Mouse (Mus musculus): ENCODE results near the gene Mrps27. TPM values are rescaled to one million over a fixed set of nuclear protein-coding genes. Genes with fewer than 3 reads are reported as not detected.

The Mrps27 gene
- total RNA-seq, 2 experiments from 2014 or later, result 26.2 to 27.2 TPM

DNA sequence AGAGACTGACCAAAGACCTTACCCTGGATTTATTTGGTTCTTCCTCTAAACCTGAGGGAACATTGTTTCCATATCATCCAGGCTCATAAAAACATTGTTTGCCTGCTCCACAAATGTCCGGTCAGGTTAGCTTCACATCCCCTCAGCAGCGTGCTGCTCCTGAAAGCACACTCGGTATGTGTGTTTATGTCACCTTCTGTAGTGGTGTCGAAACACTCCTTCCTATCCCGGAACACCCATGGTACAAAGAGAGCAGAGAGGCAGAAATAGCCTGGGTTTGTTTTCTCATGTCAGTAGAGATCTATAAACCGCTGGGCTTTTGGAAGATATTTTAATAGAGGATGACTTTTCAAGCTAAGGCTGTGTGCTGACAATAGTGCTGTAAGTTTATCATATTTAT lies 32.5 kb downstream of the Mrps27 start:
- intact Hi-C loops (cut with DNase I), result no loop called here
- no peak for DNase-seq (ENCODE audit: low spot score in 2 of 2)

DNA sequence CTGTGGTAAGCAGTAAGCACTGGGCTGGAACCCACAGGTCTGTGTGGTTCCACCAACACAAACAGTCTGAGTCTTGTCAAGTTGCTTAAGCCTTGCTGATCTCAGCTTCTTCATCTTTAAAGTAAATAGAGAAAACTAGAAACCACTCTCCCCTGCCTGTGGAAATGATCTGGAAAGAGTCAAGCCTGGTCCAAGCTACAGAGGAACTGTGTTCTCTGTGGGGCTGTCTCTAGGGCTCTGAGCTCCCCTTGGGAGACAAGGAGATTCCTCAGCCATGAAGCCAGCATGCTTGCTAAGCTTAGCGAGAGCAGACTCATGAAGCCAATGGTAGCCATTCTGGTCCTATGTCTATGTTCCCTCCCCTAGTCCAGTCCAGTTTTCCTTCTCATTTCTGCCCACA lies 33.6 kb downstream of the Mrps27 start:
- intact Hi-C loops (cut with DNase I), result no loop called here
- no peak for DNase-seq (ENCODE audit: low spot score in 2 of 2)

DNA sequence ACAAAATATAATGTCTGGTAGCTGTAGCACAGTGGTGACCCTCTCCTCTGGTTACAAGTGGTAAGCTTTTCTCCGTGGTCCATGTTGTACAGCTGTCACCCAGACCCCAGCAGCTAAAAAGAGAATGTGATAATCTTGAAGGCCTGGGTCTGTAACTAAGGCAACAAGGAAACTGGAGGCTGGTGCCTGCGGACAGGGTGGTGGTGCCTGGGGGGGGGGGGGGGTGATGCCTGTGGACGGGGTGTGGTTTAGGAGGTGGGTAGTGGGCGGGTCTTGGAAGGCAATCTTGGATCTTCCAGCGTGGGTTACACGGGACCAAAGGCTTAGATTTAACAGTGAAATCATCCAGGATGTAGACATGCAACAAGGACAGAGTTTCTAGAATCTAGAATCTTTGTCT lies 37.8 kb downstream of the Mrps27 start:
- intact Hi-C loops (cut with DNase I), result no loop called here
- no peak for DNase-seq (ENCODE audit: low spot score in 2 of 2)

DNA sequence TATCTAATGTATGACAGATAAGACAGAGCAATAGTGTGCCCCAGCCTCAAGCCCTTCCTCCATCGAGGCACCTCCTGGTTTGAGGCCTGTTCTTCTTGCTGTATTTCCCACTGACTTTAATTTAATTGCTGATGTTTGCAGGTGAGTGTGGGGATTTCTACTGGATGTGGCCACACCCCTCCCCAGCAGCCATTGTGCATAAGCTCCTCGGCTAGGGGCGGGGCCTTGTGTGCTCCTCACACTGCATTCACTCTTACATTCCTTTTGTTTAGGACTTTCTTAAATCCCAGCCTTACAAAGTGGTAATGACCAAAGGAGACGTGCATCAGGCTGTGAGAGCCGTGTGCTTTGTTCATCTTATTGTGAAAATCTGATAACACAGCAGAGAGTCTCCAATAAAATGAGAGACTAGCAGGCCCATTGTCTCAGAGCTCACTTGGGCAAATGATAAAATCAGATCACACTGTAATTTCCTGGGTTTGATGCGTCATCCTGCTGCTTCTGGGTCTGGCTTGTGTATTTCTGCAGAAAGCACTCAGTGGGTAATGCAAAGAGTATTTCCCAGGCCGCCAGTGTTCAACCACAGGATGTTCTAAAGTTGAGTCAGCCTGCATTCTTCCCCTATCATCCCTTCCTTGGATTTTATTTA lies 40.1 kb downstream of the Mrps27 start:
- DNase-seq (ENCODE audit: low spot score in 2 of 2), result no peak
- intact Hi-C loops (cut with DNase I), result no loop called here

DNA sequence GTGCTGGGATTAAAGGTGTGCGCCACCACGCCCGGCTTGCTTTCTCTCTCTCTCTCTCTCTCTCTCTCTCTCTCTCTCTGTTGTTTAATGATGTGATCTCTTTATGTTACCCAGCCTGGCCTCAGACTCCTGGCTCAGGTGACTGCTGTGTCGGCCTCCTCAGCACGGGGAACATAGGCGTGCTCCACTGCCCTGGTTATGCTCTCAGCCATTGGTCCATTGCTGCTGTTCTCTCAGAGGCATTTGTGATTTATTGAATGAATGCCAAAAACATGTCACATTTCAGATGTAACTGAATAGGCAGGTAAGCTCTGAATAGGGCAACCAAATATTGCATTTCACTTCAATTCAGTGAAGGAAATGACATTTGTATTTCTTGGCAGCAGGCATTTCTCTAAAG lies 41.3 kb downstream of the Mrps27 start:
- DNase-seq (ENCODE audit: low spot score in 2 of 2), result no peak
- intact Hi-C loops (cut with DNase I), result no loop called here

DNA sequence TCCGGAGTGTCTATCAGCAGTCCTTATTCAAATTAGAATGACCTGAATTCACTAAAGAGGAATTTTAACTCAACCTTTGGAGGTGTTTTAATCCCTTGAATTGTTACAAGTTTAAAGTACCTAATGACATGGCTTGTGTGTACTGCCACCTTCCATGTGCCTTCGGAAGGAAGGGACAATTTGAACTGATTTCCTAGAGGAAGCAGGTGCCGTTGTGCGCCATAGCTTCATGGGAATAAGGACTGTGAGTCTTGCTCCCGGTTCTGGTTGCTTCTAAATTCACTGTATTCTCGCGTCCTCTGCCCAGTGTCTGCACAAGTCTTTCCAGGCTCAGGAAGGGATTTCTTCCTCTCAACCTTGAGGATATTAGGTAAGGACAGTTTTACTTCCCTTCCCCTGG lies 41.8 kb downstream of the Mrps27 start:
- intact Hi-C loops (cut with DNase I), result no loop called here
- no peak for DNase-seq (ENCODE audit: low spot score in 2 of 2)

DNA sequence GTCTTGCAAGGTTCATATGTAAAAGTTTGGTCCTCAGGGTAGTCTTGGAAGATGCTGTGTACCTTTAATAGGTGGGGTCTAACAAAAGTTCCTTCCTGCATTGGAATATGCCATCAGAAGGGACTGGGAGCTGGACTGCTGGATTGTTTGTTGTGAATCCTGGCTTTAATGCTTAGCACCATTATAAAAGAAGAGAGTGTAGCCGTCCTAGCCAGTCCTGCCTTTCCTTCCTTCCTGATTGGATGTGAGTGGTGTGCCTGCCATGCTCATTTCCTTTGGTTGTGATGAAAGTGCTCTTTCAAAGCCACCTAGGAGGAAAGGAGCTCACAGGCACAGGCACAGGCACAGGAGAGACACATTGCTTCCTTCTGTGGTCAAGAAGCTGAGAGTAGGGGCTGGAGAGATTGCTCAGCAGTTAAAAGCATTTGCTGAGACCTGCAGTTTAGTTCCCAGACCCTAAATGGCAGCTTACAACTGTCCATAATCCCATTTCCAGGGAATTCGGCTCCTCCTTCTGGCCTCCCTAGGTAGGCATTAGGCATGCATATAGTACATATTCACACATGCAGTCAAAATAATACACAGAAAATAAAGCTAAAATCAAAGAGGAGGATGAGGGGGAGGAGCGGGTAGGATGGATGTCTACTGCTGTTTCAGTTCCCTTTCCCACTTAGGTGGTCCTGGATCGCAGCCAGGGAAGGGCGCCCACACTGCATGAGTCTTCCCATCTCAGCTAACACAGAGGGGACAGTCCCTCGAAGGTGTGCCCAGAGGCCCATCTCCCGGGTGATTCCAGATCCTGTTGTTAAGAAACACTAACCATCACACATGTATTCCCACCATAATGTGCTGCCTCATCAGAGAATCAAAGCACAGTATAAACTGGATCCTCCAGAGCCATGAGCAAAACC lies 43.6 kb downstream of the Mrps27 start:
- intact Hi-C loops (cut with DNase I), result no loop called here
- DNase-seq (ENCODE audit: low spot score in 2 of 2), result peak in 1 of 2 experiments; percentile 20

DNA sequence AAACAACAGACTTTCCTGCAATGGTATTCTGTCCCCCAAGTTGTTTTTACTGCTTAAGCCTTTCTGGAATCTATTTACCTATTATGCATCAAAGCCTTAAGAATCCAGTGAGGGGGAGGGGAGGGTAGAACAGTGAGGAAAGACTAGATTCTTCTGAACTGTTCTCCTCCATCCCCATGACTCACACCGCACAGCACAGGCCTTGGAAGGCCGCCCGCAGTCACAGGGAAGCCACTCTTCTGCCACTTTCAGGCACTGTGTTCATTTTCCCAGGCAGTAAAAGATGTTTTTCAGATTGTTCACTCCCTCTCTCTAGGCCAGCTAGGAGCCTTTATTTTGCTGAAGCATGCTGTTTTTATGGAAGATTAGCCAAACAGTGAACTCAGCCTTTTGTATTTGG lies 46.8 kb downstream of the Mrps27 start:
- intact Hi-C loops (cut with DNase I), result no loop called here
- DNase-seq (ENCODE audit: low spot score in 2 of 2), result peak; percentile 37 to 40

DNA sequence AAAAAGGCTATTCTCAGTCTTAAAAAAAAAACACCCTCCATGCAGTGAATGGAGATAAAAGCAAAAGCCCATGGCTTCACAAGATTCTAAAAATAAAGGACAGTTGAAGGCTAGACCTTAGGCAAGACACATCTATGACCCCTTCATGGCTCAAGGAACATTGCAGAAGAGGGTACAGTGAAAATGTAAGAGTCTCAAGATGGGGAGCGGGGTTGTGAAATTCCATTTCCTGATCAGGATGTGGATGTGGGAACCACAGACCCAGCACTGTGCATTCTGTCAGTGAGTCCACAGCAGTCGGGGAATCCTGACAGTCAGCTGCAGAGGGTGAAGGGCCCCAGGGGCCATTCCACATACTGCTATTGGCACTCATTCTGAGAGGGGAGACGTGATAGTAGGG lies 48.5 kb downstream of the Mrps27 start:
- no peak for DNase-seq (ENCODE audit: low spot score in 2 of 2)
- intact Hi-C loops (cut with DNase I), result no loop called here

DNA sequence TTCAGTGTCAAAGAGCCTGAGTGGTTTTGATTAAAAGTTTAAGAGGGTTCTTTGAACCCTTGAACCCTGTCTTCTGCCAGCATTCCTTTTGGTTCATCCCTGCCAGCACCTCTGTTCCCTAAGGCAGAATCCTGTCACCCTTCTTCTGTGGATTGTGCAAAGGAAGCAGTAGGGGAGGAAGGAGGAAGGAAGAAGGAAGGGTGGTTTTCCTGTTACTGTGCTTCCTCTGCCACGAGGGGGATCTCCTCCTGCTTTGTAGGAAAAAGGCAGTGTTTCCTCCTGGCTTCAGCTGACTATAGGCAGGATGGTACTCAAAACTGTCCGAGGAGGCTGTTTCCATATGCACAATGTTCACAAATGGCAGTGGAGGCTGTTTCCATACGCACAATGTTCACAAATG lies 50.1 kb downstream of the Mrps27 start:
- intact Hi-C loops (cut with DNase I), result no loop called here
- no peak for DNase-seq (ENCODE audit: low spot score in 2 of 2)

DNA sequence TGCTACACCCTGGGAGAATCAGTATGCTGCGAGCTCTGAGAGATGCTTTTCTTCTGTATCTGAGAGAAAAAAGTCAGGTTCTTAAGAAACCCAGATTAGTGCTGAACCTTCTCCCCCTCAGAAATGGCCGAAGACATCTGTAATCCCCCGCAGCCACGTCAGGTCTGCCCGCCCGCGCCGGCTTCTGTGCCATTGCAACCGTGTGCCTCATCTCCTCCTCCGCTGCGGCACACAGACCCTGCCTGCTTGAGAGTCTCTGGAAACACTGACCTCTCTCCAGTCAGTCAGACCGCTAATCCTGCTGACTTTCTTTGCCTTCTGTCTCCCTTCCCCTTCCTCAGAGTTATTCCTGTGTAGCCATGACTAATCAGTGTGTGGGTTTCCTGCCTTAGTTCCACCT lies 50.9 kb downstream of the Mrps27 start:
- DNase-seq (ENCODE audit: low spot score in 2 of 2), result peak in 1 of 2 experiments; percentile 13
- intact Hi-C loops (cut with DNase I), result no loop called here

DNA sequence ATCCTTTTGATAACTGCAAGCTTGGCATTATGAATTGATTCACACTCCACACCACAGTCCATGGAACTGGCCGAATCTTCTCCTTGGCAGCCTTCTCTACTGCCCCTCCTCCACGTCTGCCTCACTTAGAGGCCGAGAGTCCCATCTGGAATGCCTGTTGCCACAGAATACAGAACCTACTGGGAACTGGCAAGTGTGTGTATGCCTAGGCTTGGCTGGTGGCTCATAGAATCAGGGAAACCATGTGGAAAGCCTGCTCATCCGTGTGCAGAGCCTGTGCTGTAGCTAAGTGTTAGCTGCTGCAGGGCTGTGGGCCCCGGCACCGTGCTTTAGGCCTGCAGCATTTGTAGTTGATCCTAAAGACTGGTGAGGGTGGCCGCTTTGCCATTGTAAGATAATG lies 52.6 kb downstream of the Mrps27 start:
- DNase-seq (ENCODE audit: low spot score in 2 of 2), result no peak
- intact Hi-C loops (cut with DNase I), result no loop called here

DNA sequence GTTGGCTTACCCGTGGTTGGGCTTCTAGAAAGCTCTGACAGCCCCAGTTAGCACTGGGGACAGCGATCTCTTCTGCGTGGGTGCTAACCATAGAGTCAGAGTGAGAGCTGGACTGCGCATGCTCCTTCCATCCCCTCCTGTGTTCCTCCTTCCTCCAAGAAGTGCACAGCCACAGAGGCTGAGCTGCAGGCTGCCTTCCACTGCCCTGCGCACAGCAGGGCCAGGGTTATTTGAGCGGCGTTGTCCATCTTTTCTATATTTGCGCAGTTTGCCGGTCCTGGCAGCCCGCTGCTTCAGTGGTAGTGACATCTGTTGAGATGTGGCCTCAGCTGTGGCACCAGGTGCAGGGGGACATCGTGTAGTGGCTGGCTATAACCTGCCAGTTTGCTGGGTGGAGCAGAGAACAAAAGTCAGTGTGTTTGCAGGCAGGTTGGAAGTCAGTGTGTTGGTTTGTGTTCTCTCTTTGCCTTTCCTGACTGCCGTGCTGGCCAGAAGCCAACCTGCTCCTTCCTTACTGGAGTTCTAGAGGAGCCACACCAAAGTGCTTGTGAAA lies 53.6 kb downstream of the Mrps27 start:
- no peak for DNase-seq (ENCODE audit: low spot score in 2 of 2)
- intact Hi-C loops (cut with DNase I), result no loop called here

DNA sequence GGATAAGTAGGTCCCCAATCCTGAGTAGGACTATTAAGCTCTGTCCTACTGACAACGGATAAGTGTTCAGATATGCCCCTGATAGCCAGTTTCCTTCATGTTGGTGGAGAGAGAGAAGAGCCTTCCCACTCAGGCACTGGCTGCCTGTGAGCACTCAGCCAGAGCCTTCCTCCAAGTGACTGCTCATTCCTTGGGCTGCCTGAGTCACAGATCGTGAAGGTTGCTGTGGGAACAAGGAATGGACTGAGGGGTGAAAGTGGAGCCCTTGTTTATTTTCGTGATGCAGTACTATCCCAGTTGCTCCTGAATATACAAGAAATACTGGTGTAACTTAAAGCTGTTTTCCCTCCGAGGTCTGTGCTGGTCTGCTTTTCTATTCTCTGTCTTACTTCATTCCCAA lies 54.8 kb downstream of the Mrps27 start:
- intact Hi-C loops (cut with DNase I), result no loop called here
- DNase-seq (ENCODE audit: low spot score in 2 of 2), result no peak

DNA sequence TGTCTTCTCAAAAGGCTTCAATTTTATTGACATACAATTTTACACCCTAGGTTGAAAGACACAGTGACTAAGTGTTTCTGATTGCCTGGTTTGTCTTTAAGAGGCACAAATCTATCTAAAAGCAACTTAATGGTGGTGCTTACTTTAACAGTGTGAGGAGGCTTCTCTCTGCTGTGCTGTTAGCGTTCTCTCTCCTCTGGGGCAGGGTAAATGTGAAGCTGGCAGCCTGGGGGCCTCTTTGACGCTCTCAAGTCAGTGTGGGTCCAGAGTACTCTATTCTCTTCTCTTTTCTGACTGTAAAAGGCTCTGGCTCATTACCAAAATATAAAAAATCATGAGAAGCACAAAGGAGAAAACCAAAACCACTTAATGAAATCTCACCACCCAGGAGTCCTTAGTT lies 64.6 kb downstream of the Mrps27 start:
- DNase-seq (ENCODE audit: low spot score in 2 of 2), result no peak
- intact Hi-C loops (cut with DNase I), result no loop called here

DNA sequence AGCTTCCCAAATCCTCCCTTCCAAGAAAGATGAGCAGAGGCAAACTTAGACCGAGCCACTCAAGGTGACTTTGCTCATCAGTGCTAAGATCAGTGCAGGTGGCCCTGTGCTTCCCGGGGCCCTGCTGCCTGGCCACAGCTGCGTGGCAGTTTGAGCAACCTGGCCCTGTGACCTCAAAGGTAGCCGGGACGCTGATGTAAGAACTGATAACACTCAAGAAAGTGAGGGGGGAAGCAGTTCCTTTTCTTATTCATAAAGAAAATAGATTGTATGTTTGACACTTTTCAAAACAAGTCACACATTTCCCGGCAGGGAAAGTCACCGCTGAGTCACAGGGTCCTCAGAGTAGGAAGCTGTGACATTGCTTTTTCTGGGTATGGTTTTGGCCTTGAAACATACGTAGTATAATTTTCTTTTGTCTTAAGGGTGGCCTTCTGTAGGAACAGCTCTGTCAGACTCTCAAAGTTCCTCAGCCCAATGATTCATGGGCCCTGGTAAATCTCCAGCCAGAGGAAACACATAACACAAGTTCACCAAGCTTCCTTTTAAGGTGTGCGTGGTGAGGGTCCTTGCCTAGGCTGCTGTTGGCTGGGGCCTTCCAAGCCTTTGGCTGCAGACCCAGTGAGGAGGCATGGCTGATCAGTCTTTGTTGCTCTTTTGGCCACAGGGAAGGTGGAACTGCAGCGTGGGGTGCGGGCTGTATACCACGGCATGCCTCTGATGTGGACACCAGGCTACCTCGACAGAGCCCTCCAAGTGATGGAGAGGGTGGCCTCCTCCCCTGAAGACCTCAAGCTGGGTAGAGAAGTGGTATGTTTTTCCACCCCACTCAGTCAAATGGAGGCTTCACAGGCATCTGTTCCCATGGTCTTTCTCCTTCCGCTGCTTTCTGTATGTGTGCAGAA lies 66.3 kb downstream of the Mrps27 start:
- intact Hi-C loops (cut with DNase I), result no loop called here
- no peak for DNase-seq (ENCODE audit: low spot score in 2 of 2)

DNA sequence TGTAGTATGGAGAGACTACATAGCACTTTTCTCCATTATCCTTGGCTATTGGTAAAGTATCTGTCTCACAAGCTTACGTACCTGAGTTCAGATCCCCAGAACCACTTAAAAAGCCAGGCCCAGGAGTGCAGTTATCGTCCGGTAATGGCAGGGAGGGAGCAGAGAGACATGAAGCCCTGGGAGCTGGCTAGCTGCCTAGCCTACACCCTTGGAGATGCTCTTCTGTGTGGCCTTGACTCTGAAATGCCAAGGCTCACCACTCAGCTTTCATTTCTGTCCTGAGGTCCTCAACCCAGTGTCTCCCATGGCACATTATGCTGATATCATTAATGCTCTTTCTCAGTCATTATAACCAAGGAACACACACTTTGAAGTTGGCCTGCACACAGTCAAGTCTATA lies 67.2 kb downstream of the Mrps27 start:
- intact Hi-C loops (cut with DNase I), result no loop called here
- DNase-seq (ENCODE audit: low spot score in 2 of 2), result no peak

DNA sequence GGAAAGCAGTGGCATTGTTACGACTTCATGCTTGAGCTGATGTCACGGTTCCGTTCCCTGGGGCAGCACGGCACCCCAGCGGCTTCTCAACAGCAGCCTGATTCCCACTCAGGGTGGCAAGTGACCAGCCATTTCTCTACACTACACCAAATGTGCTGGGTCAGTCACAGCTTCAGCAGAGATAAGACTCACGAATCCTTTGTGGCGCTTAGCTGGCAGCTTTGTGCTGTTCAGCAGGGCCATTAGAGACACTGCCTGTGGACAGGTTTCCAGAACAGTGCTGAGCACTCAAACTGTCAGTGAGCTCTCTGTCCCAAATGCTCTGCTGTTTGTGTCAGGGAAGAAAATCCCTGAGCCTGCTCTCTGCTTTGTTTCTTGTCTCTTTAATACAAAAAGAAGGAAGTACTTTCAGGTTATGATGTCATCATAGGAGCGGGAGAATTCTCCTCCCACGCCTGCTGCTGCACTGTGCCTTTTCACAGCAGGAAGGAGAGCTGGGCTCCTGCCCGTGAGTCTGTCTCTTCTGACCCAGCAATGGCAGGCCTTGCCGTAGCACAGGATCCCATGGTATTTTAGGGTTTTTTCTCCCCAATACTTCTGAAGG lies 68.0 kb downstream of the Mrps27 start:
- intact Hi-C loops (cut with DNase I), result no loop called here
- DNase-seq (ENCODE audit: low spot score in 2 of 2), result no peak

DNA sequence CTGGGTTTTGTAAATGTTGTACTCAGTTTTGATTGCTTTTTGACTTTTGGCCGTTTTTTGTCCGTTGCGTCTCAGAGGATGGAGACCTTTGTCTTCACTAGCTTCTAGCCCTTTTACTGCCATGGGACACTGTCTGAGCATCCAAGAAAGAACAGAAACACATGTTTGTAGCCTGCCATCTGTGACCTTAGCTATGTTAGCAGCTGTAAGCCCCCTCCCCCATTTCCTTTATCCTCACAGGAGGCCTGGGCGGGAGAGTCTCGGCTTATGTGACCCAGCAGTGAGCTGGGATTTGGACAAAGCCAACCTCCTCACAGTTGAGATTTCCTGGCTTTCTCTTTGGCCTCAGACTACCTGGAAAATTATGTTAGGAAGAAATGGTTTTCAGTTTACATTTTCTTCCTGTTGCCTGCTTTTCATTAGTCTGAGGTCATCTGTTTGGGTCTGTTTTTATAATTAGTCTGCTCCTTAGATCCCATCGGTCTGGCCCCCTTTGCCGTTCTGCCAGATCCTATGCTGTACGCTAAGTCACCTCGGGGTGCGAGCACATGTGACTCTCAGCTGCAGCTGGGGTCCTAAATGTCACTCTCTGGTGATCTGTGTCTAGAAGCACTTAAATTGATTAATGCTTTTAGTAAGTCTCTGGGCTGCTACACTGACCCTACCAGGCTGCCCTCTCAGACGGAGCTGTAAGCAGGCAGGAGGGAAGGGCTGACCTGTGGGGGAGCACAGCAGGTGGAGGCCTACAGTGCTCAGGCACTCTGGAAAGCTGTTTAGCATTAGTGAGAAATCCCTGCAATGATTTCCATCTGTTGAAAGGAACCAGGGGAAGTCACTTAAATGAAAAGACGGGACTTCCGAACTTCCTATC lies 69.1 kb downstream of the Mrps27 start:
- DNase-seq (ENCODE audit: low spot score in 2 of 2), result no peak
- intact Hi-C loops (cut with DNase I), result no loop called here
